Mouse (Mus musculus): ENCODE data around the gene Atxn1l. TPM values are rescaled to one million over a fixed set of nuclear protein-coding genes. Genes with fewer than 3 reads are reported as not detected.
"Not testable (repeated sequence)": the region's sequence is repeated elsewhere in the genome, so short reads cannot be mapped to it uniquely, and the experiment has no call there.

Gene Atxn1l
- total RNA-seq (2022): 10 to 100 TPM; 36.2 to 41.0 (median 39.6) TPM

- DNase-seq (ENCODE audit: low spot score in 2 of 2): peak; percentile 70 to 86
These were observed at the start of gene Atxn1l for GRCm38 (mm10) chr8:109737237-109738048. Gene Atxn1l (minus strand): TSS chr8:109737739.

- DNase-seq (ENCODE audit: low spot score in 2 of 2): no peak
These were observed 43.0 kb upstream of the Atxn1l start for GRCm38 (mm10) chr8:109780548-109780947.

- DNase-seq (ENCODE audit: low spot score in 2 of 2): no peak
These were observed 42.1 kb upstream of the Atxn1l start for GRCm38 (mm10) chr8:109779431-109780228.

GRCm38 (mm10) chr8:109778993-109779421 is 41.5 kb upstream of the Atxn1l start:
- DNase-seq (ENCODE audit: low spot score in 2 of 2): peak; percentile 10 to 13

GRCm38 (mm10) chr8:109778280-109778977 is 40.9 kb upstream of the Atxn1l start, which contains the start of gene Ap1g1:
Gene Ap1g1 (plus strand): TSS chr8:109778554.
- DNase-seq (ENCODE audit: low spot score in 2 of 2): peak; percentile 94 to 96

- no peak for DNase-seq (ENCODE audit: low spot score in 2 of 2)
These were observed 40.3 kb upstream of the Atxn1l start for GRCm38 (mm10) chr8:109777851-109778250.

- no peak for DNase-seq (ENCODE audit: low spot score in 2 of 2)
These were observed 35.6 kb upstream of the Atxn1l start for GRCm38 (mm10) chr8:109773154-109773553.

GRCm38 (mm10) chr8:109766081-109766480 is 28.5 kb upstream of the Atxn1l start:
- no peak for DNase-seq (ENCODE audit: low spot score in 2 of 2)

GRCm38 (mm10) chr8:109764031-109764430 is 26.5 kb upstream of the Atxn1l start:
- DNase-seq (ENCODE audit: low spot score in 2 of 2): no peak

GRCm38 (mm10) chr8:109760221-109760620 is 22.7 kb upstream of the Atxn1l start:
- no peak for DNase-seq (ENCODE audit: low spot score in 2 of 2)

- no peak for DNase-seq (ENCODE audit: low spot score in 2 of 2)
These were observed 21.9 kb upstream of the Atxn1l start for GRCm38 (mm10) chr8:109759426-109759825.

GRCm38 (mm10) chr8:109756849-109757248 is 19.3 kb upstream of the Atxn1l start:
- no peak for DNase-seq (ENCODE audit: low spot score in 2 of 2)

GRCm38 (mm10) chr8:109755554-109755953 is 18.0 kb upstream of the Atxn1l start:
- DNase-seq (ENCODE audit: low spot score in 2 of 2): not testable (repeated sequence)

GRCm38 (mm10) chr8:109754696-109755095 is 17.2 kb upstream of the Atxn1l start:
- no peak for DNase-seq (ENCODE audit: low spot score in 2 of 2)

- DNase-seq (ENCODE audit: low spot score in 2 of 2): no peak
These were observed 14.4 kb upstream of the Atxn1l start for GRCm38 (mm10) chr8:109751731-109752485.

GRCm38 (mm10) chr8:109750699-109751098 is 13.2 kb upstream of the Atxn1l start:
- no peak for DNase-seq (ENCODE audit: low spot score in 2 of 2)

- no peak for DNase-seq (ENCODE audit: low spot score in 2 of 2)
These were observed 12.7 kb upstream of the Atxn1l start for GRCm38 (mm10) chr8:109750274-109750673.

- no peak for DNase-seq (ENCODE audit: low spot score in 2 of 2)
These were observed 10.1 kb upstream of the Atxn1l start for GRCm38 (mm10) chr8:109747468-109748199.

GRCm38 (mm10) chr8:109738049-109738380 is 476 bp upstream of the Atxn1l start:
- no peak for DNase-seq (ENCODE audit: low spot score in 2 of 2)

- no peak for DNase-seq (ENCODE audit: low spot score in 2 of 2)
These were observed 720 bp downstream of the Atxn1l start for GRCm38 (mm10) chr8:109736819-109737218.
